25 mouse cellular contexts compared by ENCODE assay signal in the genomic region with DNA sequence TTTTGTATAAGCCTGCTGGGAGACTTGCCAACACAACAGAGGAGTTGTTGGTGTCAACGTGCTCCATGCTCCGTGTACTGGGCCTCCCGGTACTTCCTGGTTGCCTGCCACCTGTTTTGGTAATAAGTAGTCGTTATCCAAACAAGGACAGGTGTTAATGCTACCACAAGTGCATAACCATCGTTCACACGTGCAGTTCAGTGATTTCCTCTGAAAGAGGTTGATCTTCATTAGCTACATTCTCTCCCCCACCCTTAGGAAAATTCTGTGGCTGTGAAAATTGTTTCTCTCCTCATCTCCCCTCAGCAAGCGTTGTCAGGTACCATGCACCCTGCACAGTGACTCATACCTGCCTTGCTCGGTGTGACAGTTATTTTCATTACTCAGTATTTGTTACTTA. TPM values are rescaled to one million over a fixed set of nuclear protein-coding genes. Genes with fewer than 3 reads are reported as not detected.
DNase-seq lines count a peak whose midpoint lies in the region; ATAC-seq and TF ChIP-seq lines count a peak whose summit lies in the region.
"Had no signal": no experiment of that assay in that cellular context is flagged by ENCODE, and none has a peak within 500 bp of the region (broad histone marks: within the 10 kb centered on the region; RNA-seq: fewer than 3 reads in every experiment).

No protein-coding gene starts in this region.

- WGBS in embryonic facial prominence, embryonic 14.5 days = 70% methylated on average over 8 of the region's 8 CpGs
- 93% methylated on average over 8 of the region's 8 CpGs for WGBS in embryonic facial prominence, embryonic 10.5 days
- 59% methylated on average over 8 of the region's 8 CpGs for WGBS in kidney, adult 2 months
- WGBS in kidney, embryonic 15.5 days = 76% methylated on average over 8 of the region's 8 CpGs
- 44% methylated on average over 8 of the region's 8 CpGs for WGBS in intestine, postnatal 0 days

- no peak for TF ChIP-seq POLR2A in kidney, adult 2 months (IDR thresholded peaks at IDR 0.05; ENCODE audit: low read depth, low read length)

- no peaks in the 10 kb centered on the region for H3K27me3 ChIP-seq in embryonic facial prominence, embryonic 14.5 days (replicated peaks; ENCODE audit: control insufficient read depth, insufficient read depth, low read length)
- H3K27me3 ChIP-seq in embryonic facial prominence, embryonic 10.5 days (replicated peaks; ENCODE audit: low read depth, poor library complexity, severe bottlenecking) = no peaks in the 10 kb centered on the region
- H3K27me3 ChIP-seq in kidney, adult 2 months (replicated peaks; ENCODE audit: control insufficient read depth, insufficient read depth, low read length) = no peaks in the 10 kb centered on the region
- H3K27me3 ChIP-seq in kidney, embryonic 15.5 days = no peaks in the 10 kb centered on the region
- H3K27me3 ChIP-seq in intestine, postnatal 0 days (replicated peaks; ENCODE audit: control insufficient read depth, insufficient read depth, low read length) = no peaks in the 10 kb centered on the region
- H3K27me3 ChIP-seq: lung, embryonic 15.5 days had no signal

- no peak for TF ChIP-seq CTCF in kidney, adult 2 months (conservative IDR thresholded peaks at IDR 0.05; ENCODE audit: insufficient read depth, insufficient read length, low read depth, low read length)
- TF ChIP-seq CTCF in intestine, postnatal 0 days (IDR thresholded peaks at IDR 0.05; ENCODE audit: low read depth) = no peak

- peaks cover 38% of the 10 kb centered on the region for H3K36me3 ChIP-seq in embryonic facial prominence, embryonic 14.5 days (ENCODE audit: control insufficient read depth, insufficient read depth, low read length)
- H3K36me3 ChIP-seq in embryonic facial prominence, embryonic 10.5 days (replicated peaks) = peaks cover 54% of the 10 kb centered on the region
- no peaks in the 10 kb centered on the region for H3K36me3 ChIP-seq in kidney, adult 2 months (ENCODE audit: control insufficient read depth, insufficient read depth, low read length)
- peaks cover 33% of the 10 kb centered on the region for H3K36me3 ChIP-seq in kidney, embryonic 15.5 days
- H3K36me3 ChIP-seq in intestine, postnatal 0 days (ENCODE audit: control insufficient read depth, insufficient read depth) = peaks cover 32% of the 10 kb centered on the region; the same call in 1 of the 2 replicates

- no peaks in the 10 kb centered on the region for H3K4me1 ChIP-seq in embryonic facial prominence, embryonic 14.5 days (ENCODE audit: control insufficient read depth, insufficient read depth, low read length)
- no peaks in the 10 kb centered on the region for H3K4me1 ChIP-seq in embryonic facial prominence, embryonic 10.5 days
- peaks cover 3% of the 10 kb centered on the region; the same call in 1 of the 2 replicates for H3K4me1 ChIP-seq in kidney, adult 2 months (ENCODE audit: control insufficient read depth, insufficient read depth, low read length)
- 0 out of 2 replicates have a peak, but pooled peaks cover 5% of the 10 kb centered on the region for H3K4me1 ChIP-seq in kidney, embryonic 15.5 days
- no peaks in the 10 kb centered on the region for H3K4me1 ChIP-seq in intestine, postnatal 0 days (replicated peaks; ENCODE audit: control insufficient read depth, insufficient read depth, low read length)
- H3K4me1 ChIP-seq: hindbrain, embryonic 10.5 days; midbrain, embryonic 10.5 days had no signal

- ATAC-seq in embryonic facial prominence, embryonic 14.5 days (ENCODE audit: low read depth) = no peak
- ATAC-seq in kidney, embryonic 15.5 days (replicated peaks; ENCODE audit: low FRiP score) = no peak
- ATAC-seq in intestine, postnatal 0 days = peak; percentile 44
- ATAC-seq in megakaryocyte, adult 5-6 weeks (ENCODE audit: poor library complexity, severe bottlenecking) = no peak

- peak; percentile 28 for DNase-seq in embryonic facial prominence, embryonic 14.5 days (ENCODE audit: low spot score)
- no peak for DNase-seq in embryonic facial prominence, embryonic 10.5 days (ENCODE audit: low spot score)
- DNase-seq in kidney, adult 2 months = peak; percentile 27
- DNase-seq in T-cell, adult 2 months (ENCODE audit: low spot score) = peak; percentile 45
- DNase-seq in gastrocnemius, adult 8-10 months (ENCODE audit: low spot score in 2 of 2) = no peak
- DNase-seq: cerebellum, adult 8-10 months; heart, adult 2 months; kidney, postnatal 10 days; layer of hippocampus, postnatal 36 days; lung, postnatal 4 days had no signal

- H3K4me3 ChIP-seq in embryonic facial prominence, embryonic 14.5 days (ENCODE audit: low read depth, low read length) = no peak overlapping the region
- no peak overlapping the region for H3K4me3 ChIP-seq in embryonic facial prominence, embryonic 10.5 days
- no peak overlapping the region for H3K4me3 ChIP-seq in kidney, adult 2 months (ENCODE audit: insufficient read depth, low read depth, low read length)
- no peak overlapping the region for H3K4me3 ChIP-seq in kidney, embryonic 15.5 days (replicated peaks)
- H3K4me3 ChIP-seq in intestine, postnatal 0 days (ENCODE audit: low read depth, low read length) = no peak overlapping the region
- H3K4me3 ChIP-seq: heart, adult 2 months; hindbrain, embryonic 10.5 days; layer of hippocampus, adult 2 months; lung, embryonic 15.5 days; midbrain, embryonic 10.5 days had no signal

- no peak overlapping the region for H3K4me2 ChIP-seq in embryonic facial prominence, embryonic 14.5 days (ENCODE audit: low read depth, low read length)
- H3K4me2 ChIP-seq in kidney, embryonic 15.5 days = no peak overlapping the region
- H3K4me2 ChIP-seq in intestine, postnatal 0 days (replicated peaks; ENCODE audit: low read depth) = no peak overlapping the region
- H3K4me2 ChIP-seq: lung, embryonic 15.5 days had no signal

- H3K9ac ChIP-seq in embryonic facial prominence, embryonic 14.5 days (ENCODE audit: low read depth, low read length) = no peak overlapping the region
- H3K9ac ChIP-seq in kidney, embryonic 15.5 days = no peak overlapping the region
- no peak overlapping the region for H3K9ac ChIP-seq in intestine, postnatal 0 days (ENCODE audit: low read depth, low read length)
- H3K9ac ChIP-seq: liver, embryonic 14.5 days; lung, embryonic 15.5 days had no signal

- H3K27ac ChIP-seq in embryonic facial prominence, embryonic 14.5 days (replicated peaks; ENCODE audit: low read depth, low read length) = no peak overlapping the region
- no peak overlapping the region for H3K27ac ChIP-seq in embryonic facial prominence, embryonic 10.5 days (replicated peaks)
- H3K27ac ChIP-seq in kidney, adult 2 months (ENCODE audit: insufficient read depth, low read depth, low read length) = no peak overlapping the region
- H3K27ac ChIP-seq in kidney, embryonic 15.5 days = no peak overlapping the region
- H3K27ac ChIP-seq in intestine, postnatal 0 days (ENCODE audit: low read depth, low read length) = no peak overlapping the region
- H3K27ac ChIP-seq: heart, adult 2 months; hindbrain, embryonic 10.5 days; layer of hippocampus, adult 2 months; liver, embryonic 14.5 days; lung, embryonic 15.5 days; midbrain, embryonic 10.5 days had no signal

- no peaks in the 10 kb centered on the region for H3K9me3 ChIP-seq in embryonic facial prominence, embryonic 14.5 days (ENCODE audit: control insufficient read depth, low read length)
- H3K9me3 ChIP-seq in embryonic facial prominence, embryonic 10.5 days = no peaks in the 10 kb centered on the region
- H3K9me3 ChIP-seq in kidney, embryonic 15.5 days (replicated peaks) = no peaks in the 10 kb centered on the region
- no peaks in the 10 kb centered on the region for H3K9me3 ChIP-seq in intestine, postnatal 0 days (ENCODE audit: control insufficient read depth)
- H3K9me3 ChIP-seq: hindbrain, embryonic 10.5 days; lung, embryonic 15.5 days; midbrain, embryonic 10.5 days had no signal

RNA-seq across cellular contexts. Expression of a gene that starts 34.5 kb away (rescaled TPM):
- polyA plus RNA-seq in embryonic facial prominence, embryonic 14.5 days (2014; fragmentation: Nextera tagmentation; extraction: Ambion mirVana) = 3.5 and 5.1 TPM in 2 replicates
- polyA plus RNA-seq in embryonic facial prominence, embryonic 10.5 days (2016; fragmentation: Nextera tagmentation; extraction: Ambion mirVana) = 2.4 and 2.9 TPM in 2 replicates
- 0.65 and 1.7 TPM in 2 replicates for polyA plus RNA-seq in kidney, adult 2 months (2012; rRNA removed)
- 4.1 and 4.9 TPM in 2 replicates for polyA plus RNA-seq in kidney, embryonic 15.5 days (2015; fragmentation: Nextera tagmentation; extraction: Ambion mirVana)
- polyA plus RNA-seq in intestine, postnatal 0 days (2015; fragmentation: Nextera tagmentation; extraction: Ambion mirVana) = 1.5 and 1.6 TPM in 2 replicates
- 39.0 and 39.1 TPM in 2 replicates for total RNA-seq in megakaryocyte, adult 5-6 weeks (2015)
- 33.8 and 36.4 TPM in 2 replicates for total RNA-seq in megakaryocyte, adult 5-6 weeks (2017)
- total RNA-seq in gastrocnemius, adult 8-10 months (2022) = under 1 TPM; 0.15 to 0.38 (median 0.23) TPM

RNA-seq across cellular contexts. Expression of a gene that starts 35.0 kb away (rescaled TPM):
- polyA plus RNA-seq in embryonic facial prominence, embryonic 14.5 days (2014; fragmentation: Nextera tagmentation; extraction: Ambion mirVana) = not detected in 2 replicates
- not detected in 2 replicates for polyA plus RNA-seq in embryonic facial prominence, embryonic 10.5 days (2016; fragmentation: Nextera tagmentation; extraction: Ambion mirVana)
- polyA plus RNA-seq in kidney, adult 2 months (2012; rRNA removed) = 0.18 TPM in 1 of 2 replicates, not detected in the other
- not detected in 2 replicates for polyA plus RNA-seq in kidney, embryonic 15.5 days (2015; fragmentation: Nextera tagmentation; extraction: Ambion mirVana)
- polyA plus RNA-seq in intestine, postnatal 0 days (2015; fragmentation: Nextera tagmentation; extraction: Ambion mirVana) = not detected in 2 replicates
- total RNA-seq in megakaryocyte, adult 5-6 weeks (2015) = not detected in 2 replicates
- total RNA-seq in megakaryocyte, adult 5-6 weeks (2017) = 0.18 TPM in 1 of 2 replicates, not detected in the other
- not detected for total RNA-seq in gastrocnemius, adult 8-10 months (2022)
- total RNA-seq: adrenal gland, adult 18-20 months; adrenal gland, postnatal 4 days; gastrocnemius, adult 18-20 months; heart, adult 2 months; layer of hippocampus, adult 2 months; left cerebral cortex, postnatal 25 days had no signal
- polyA plus RNA-seq: heart, adult 2 months; heart, embryonic 16.5 days; hindbrain, embryonic 10.5 days; intestine, embryonic 14.5 days; liver, embryonic 14.5 days; lung, embryonic 15.5 days; midbrain, embryonic 10.5 days; midbrain, postnatal 0 days had no signal

Comparison
In these comparisons a context has a peak if more than half of its experiments do, and no peak if none do; other contexts are left out.
1. DNase-seq: peak in embryonic facial prominence, embryonic 14.5 days (single experiment), kidney, adult 2 months (single experiment) and T-cell, adult 2 months (single experiment); none in embryonic facial prominence, embryonic 10.5 days (single experiment) and gastrocnemius, adult 8-10 months (0 of 2).